Mouse (Mus musculus): ENCODE measurements at regions not wholly inside any gene's neighbourhood (a gene's known extent, or its start where the extent isn't known, plus 50 kb on each side); places are given as distances from the start of the nearest gene placed in this dataset.

DNA sequence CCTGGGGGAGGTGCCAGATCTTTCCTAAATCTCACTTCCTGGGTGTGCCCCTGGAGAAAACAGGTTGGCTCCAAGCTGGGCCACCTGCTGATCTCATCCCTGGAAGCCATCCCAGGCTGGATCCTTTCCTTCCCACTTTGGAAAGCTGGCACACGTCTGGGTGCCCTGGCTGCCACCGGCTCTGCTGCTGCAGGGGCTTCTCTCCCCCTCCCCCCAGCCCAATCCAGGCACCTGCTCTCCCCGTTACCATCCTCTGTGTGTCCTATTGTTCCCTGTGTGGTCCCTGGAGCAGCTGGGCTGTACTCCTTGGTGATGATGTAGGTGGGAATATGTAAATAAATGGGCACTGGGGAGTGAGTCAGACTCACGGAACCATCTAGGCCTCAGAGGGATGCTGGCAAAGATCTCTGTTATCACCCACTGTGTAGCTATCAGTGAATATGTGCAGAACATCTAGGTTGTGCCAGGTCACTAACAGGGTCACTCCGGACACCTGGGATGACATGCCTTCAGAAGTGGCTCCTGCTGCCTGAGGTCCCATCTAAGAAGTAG, 130.4 kb downstream of the Trim29 start:
- Histone ChIP-seq H3K27ac (no peak overlapping the region), H3K27me3 (ENCODE audit: insufficient read depth, poor library complexity, severe bottlenecking) (peaks cover 15% of the 10 kb centered on the region; the same call in 1 of the 2 replicates), H3K4me1 (no peaks in the 10 kb centered on the region), H3K9me3 (no peaks in the 10 kb centered on the region), H3K4me3 (no peak overlapping the region), H3K36me3 (no peaks in the 10 kb centered on the region)
- 59% methylated on average over 5 of the region's 5 CpGs for WGBS
- DNase-seq (ENCODE audit: low spot score) = no peak

DNA sequence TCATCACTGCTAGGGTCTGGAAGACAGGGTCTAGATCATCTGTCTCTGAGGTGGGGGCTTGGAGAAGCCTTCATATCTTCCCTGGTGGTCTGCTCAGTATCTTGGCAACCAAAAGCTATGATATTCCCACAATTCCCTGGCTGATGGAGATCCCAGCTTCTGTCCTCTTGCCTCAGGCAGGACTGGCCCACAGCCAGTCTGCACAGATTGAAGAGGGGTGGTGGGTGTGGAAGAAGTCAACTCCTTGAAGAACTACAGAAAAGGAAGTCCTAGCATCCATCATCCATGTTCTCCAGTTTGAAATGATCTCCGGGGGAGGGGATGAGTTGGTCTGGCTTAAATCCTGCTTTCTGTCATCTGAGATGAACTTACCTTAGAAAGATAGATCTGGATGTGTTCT, 134.8 kb downstream of the Trim29 start:
- WGBS = 78% methylated on average over 1 of the region's 1 CpGs
- no peaks in the 10 kb centered on the region for H3K4me1 ChIP-seq
- no peaks in the 10 kb centered on the region for H3K36me3 ChIP-seq
- DNase-seq (ENCODE audit: low spot score) = no peak
- no peaks in the 10 kb centered on the region for H3K9me3 ChIP-seq
- no peak overlapping the region for H3K27ac ChIP-seq
- H3K27me3 ChIP-seq (ENCODE audit: insufficient read depth, poor library complexity, severe bottlenecking) = peaks cover 10% of the 10 kb centered on the region; the same call in 1 of the 2 replicates
- H3K4me3 ChIP-seq = no peak overlapping the region

DNA sequence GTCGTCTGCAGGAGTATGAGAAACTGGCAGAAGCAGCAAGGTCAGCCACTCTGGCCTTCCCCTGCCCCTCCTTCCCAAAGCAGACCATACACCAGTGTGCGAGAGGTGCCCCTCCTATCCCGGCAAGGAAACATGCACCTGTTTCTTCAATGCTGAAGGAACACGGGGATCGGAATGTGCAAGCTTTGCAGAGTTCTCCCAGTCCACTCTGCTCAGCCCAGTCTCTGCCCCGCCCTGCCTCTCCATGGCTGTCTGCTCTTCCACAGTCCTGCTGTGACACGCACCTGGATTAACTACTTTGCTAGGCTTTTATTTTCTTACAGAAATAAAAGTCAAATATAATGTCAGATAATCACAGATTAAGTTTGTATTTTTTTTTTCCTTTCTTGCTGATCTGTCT, 136.7 kb downstream of the Trim29 start:
- DNase-seq (ENCODE audit: low spot score) = no peak
- Histone ChIP-seq H3K9me3 (no peaks in the 10 kb centered on the region), H3K27me3 (ENCODE audit: insufficient read depth, poor library complexity, severe bottlenecking) (peaks cover 22% of the 10 kb centered on the region), H3K4me3 (no peak overlapping the region), H3K4me1 (no peaks in the 10 kb centered on the region), H3K27ac (no peak overlapping the region), H3K36me3 (no peaks in the 10 kb centered on the region)
- WGBS = 67% methylated on average over 7 of the region's 7 CpGs

DNA sequence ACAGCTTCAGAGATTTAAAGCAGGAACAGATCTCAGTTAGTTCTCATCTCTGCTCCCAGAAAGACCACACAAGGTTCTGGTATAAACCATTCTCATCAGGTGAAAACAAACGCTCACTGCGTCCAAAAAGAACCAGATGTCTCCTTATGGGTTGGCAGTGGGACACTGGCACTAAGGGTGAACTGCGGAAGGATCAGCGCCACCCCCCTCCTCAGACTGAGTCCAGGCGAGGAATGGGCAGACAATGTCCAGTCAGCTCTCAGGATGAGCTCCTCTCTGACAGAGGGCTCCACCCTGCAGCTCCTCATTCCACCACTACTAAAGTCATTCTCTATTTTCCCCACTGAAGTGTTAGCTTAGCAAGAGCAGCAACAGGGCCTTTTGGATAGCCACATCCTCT, 138.3 kb downstream of the Trim29 start:
- Histone ChIP-seq H3K9me3 (no peaks in the 10 kb centered on the region), H3K36me3 (no peaks in the 10 kb centered on the region), H3K27ac (no peak overlapping the region), H3K27me3 (ENCODE audit: insufficient read depth, poor library complexity, severe bottlenecking) (peaks cover 34% of the 10 kb centered on the region), H3K4me3 (no peak overlapping the region), H3K4me1 (peaks cover 3% of the 10 kb centered on the region; the same call in 1 of the 2 replicates)
- 85% methylated on average over 5 of the region's 5 CpGs for WGBS
- no peak for DNase-seq (ENCODE audit: low spot score)

DNA sequence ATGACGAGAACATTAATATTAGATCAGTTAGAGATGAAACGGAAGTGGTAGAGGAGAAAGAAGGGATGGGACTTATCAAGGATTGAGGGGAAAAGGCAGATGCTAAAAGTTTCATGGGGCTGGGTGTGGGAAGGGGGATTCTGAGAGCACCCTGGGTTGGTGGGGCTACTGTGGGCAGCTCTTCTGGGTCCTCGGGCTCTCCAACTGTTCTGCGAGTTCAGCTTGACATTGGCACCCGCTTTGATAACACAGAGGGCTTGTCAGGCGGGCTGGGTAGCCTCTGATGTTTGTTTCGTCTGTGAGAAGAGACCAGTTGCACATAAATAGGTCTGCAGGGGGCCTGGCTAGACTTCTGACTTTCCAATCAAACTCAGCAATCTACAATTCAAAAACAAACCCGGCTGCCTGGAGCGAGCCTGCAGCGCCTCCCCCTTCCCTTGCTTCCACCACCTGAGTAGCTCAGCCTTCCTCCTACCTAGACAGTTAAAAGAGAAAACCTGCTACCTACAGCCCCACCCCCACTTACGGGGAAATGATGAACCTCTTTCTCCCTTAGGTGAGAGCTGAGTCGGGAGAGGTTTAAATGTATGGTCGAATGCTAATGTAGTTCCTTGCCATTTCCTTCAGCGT, 143.4 kb downstream of the Trim29 start:
- no peak for DNase-seq (ENCODE audit: low spot score)
- peaks cover 7% of the 10 kb centered on the region; the same call in 1 of the 2 replicates for H3K4me1 ChIP-seq
- no peaks in the 10 kb centered on the region for H3K9me3 ChIP-seq
- peaks cover 54% of the 10 kb centered on the region for H3K27me3 ChIP-seq (ENCODE audit: insufficient read depth, poor library complexity, severe bottlenecking)
- H3K4me3 ChIP-seq = peak overlapping the region; percentile 12; the same call in 1 of the 2 replicates
- no peaks in the 10 kb centered on the region for H3K36me3 ChIP-seq
- WGBS = 3% methylated on average over 14 of the region's 14 CpGs
- H3K27ac ChIP-seq = no peak overlapping the region

DNA sequence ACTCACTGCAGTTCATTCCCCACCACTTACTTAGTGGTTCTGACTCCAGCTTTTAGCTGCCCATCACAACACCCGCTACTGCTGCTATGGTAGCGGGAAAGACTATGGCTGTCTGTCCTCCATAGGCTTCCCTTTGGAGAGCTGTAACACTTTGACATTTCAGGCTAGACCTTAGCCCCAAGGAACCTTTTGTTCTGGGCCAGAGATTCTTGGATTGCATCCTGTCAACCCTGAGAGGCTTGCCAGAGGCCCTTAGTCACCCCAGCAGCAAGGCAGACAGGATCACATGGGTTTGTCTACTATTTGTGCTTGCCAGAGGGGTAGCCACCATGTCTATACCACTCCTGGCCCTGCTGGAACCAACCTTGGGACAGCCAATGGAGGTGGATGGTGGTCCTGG, 147.1 kb downstream of the Trim29 start:
- peaks cover 43% of the 10 kb centered on the region for H3K27me3 ChIP-seq (ENCODE audit: insufficient read depth, poor library complexity, severe bottlenecking)
- WGBS = 87% methylated on average over 2 of the region's 2 CpGs

DNA sequence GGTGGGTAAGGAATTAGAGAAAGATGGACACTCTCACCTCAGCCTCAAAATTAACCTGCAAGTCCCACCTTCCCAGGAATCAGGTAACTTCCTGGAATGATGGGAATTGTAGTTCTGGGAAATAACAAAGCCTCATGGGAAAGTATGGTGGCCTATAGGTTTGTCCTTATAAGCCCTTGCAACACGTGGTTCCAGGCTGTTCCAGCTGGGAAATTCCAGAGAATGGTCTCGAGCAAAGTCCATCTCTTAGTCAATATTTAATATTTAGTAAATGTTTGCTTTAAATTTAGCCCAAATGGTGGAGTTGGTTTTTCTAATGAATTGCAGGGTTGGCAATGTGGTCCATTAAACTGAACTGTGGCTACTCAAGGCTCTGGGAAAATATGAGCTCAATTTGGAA, 150.5 kb downstream of the Trim29 start:
- 59% methylated on average over 2 of the region's 2 CpGs for WGBS

More for the DNA sequence above, 147.1 kb downstream of the Trim29 start:
- no peak overlapping the region for H3K27ac ChIP-seq
- DNase-seq (ENCODE audit: low spot score) = no peak
- H3K4me1 ChIP-seq = peaks cover 7% of the 10 kb centered on the region; the same call in 1 of the 2 replicates
- H3K9me3 ChIP-seq = no peaks in the 10 kb centered on the region
- no peaks in the 10 kb centered on the region for H3K36me3 ChIP-seq
- H3K4me3 ChIP-seq = no peak overlapping the region

DNA sequence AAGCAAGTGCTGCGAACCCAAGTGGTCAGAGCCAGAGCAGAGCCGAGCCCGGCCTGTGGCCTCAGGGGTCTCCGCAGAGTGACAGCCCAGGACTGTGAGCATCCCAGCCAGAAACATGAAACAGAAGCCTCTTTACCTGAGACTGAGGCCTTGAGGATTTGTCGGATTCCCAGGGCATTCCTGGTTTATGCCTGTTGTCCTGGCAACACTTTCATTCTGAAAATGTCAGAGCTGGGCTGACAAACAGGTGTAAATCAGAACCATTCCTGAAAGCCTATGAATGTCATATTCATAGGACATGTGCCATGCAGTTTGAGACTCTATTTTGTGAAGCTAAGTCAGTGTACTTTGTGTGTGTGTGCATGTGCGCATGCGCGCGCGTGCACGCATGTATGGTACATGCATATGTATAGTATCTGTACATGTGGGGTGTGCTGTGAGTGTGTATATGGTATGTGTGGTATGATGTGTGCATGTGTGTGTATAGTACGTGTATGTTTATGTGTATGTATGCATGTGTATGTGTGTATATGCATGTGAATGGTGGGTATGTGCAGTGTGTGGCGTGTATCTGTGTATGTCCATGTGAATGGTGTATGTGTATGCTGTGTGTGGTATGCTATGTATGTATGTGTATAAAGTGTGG, 152.9 kb downstream of the Trim29 start:
- no peaks in the 10 kb centered on the region for H3K9me3 ChIP-seq
- DNase-seq (ENCODE audit: low spot score) = no peak
- peaks cover 40% of the 10 kb centered on the region for H3K27me3 ChIP-seq (ENCODE audit: insufficient read depth, poor library complexity, severe bottlenecking)
- no peak overlapping the region for H3K4me3 ChIP-seq
- peaks cover 3% of the 10 kb centered on the region; the same call in 1 of the 2 replicates for H3K4me1 ChIP-seq
- WGBS = 90% methylated on average over 13 of the region's 13 CpGs
- no peaks in the 10 kb centered on the region for H3K36me3 ChIP-seq
- no peak overlapping the region for H3K27ac ChIP-seq

More for the DNA sequence above, 150.5 kb downstream of the Trim29 start:
- Histone ChIP-seq H3K4me3 (no peak overlapping the region), H3K9me3 (no peaks in the 10 kb centered on the region), H3K4me1 (no peaks in the 10 kb centered on the region), H3K36me3 (no peaks in the 10 kb centered on the region), H3K27me3 (ENCODE audit: insufficient read depth, poor library complexity, severe bottlenecking) (peaks cover 33% of the 10 kb centered on the region), H3K27ac (no peak overlapping the region)
- no peak for DNase-seq (ENCODE audit: low spot score)

DNA sequence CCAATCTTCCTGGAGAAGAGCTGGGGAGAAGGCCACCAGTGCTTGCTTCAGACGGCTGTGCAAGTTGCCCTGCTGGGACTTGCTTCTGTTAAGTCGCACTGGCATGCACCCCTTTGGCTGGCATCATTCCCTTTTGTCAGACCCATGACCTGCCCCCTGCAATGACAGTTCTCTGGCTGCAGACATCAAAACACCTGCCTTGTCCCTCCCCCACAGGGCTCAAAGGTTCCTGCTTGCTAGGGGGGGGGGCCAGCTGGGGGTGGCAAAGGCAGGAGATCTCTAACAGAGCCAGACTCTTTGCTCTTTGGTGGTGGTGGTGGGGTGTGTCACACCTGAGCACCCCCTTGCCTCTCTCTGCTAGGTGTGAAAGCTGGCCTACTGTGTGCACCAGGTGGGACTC, 154.5 kb downstream of the Trim29 start:
- no peak for DNase-seq (ENCODE audit: low spot score)
- 40% methylated on average over 2 of the region's 2 CpGs for WGBS
- Histone ChIP-seq H3K36me3 (no peaks in the 10 kb centered on the region), H3K4me1 (peaks cover 4% of the 10 kb centered on the region; the same call in 1 of the 2 replicates), H3K27ac (no peak overlapping the region), H3K9me3 (no peaks in the 10 kb centered on the region), H3K27me3 (ENCODE audit: insufficient read depth, poor library complexity, severe bottlenecking) (peaks cover 40% of the 10 kb centered on the region), H3K4me3 (no peak overlapping the region)

DNA sequence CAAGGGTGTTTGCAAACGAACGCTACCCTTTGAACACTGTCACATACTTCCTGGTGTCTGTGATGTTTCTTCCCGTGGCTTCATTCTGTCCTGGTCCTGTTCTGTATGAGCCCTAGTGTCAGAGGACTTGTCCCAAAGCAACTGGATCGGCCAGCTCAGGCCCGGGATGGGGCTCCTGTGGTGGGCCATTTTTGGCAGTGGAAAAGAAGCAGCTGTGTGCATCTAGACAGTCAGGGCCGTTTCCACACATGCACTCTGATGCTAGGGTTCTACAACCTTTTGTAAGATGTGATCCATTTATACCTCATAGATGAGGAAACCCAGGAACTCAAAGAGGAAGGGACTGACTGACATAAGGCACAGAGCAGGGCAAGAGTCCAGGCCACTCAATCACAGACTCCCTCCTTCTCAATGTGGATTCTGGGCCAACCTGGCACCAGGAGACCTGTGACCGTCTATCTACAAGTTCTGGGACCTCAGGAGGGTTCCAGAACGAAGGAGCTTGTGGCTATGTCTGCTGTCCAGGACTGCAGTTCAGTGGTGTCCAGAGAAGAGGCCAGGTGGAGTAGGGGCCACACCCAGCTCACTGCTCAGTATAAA, 155.2 kb downstream of the Trim29 start:
- Histone ChIP-seq H3K36me3 (no peaks in the 10 kb centered on the region), H3K4me1 (peaks cover 4% of the 10 kb centered on the region; the same call in 1 of the 2 replicates), H3K27ac (no peak overlapping the region), H3K27me3 (ENCODE audit: insufficient read depth, poor library complexity, severe bottlenecking) (peaks cover 44% of the 10 kb centered on the region), H3K9me3 (no peaks in the 10 kb centered on the region), H3K4me3 (no peak overlapping the region)
- no peak for DNase-seq (ENCODE audit: low spot score)
- WGBS = 65% methylated on average over 8 of the region's 8 CpGs

DNA sequence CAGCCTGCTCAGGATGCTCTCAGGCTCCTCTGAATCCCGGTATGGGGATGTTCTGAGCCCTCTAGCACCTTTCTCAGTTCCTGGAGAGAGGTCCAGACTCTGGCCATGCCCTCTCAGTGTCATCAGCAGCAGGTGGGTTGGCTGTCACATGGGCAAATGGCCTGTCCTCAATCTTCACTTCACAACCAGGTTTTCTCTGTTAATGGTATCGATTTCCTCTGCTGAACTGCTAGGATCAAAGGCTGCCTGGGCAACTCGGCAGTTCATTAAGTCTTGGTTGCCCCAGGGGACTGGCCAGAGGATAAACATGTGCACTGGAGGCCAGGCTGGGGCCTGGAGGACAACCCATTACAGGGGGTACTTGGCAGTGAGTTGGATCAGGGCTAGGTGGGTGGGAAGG, 156.2 kb downstream of the Trim29 start:
- Histone ChIP-seq H3K4me1 (peaks cover 4% of the 10 kb centered on the region; the same call in 1 of the 2 replicates), H3K36me3 (no peaks in the 10 kb centered on the region), H3K27me3 (ENCODE audit: insufficient read depth, poor library complexity, severe bottlenecking) (peaks cover 44% of the 10 kb centered on the region), H3K27ac (no peak overlapping the region), H3K9me3 (no peaks in the 10 kb centered on the region), H3K4me3 (no peak overlapping the region)
- WGBS = 43% methylated on average over 3 of the region's 3 CpGs
- DNase-seq (ENCODE audit: low spot score) = no peak

DNA sequence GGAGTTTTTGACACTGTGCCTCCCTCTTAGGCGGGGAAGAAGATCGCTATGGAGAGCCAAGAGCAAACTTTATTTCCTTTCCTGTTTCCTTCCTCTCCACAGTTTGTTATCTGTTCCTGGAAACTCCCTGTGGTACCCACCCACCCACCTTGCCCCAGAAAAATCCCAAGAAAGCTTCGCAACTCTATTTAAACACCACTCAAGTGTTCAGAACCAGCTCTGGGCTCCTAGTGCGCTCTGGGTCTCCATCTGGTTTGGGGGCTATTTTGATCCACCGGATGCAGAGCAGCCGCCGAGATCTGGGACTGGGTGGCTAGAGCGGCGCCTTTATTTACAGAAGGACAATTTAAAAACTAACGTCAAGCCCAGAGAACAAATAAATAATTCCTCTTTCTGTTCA, 158.6 kb downstream of the Trim29 start:
- Histone ChIP-seq H3K27me3 (ENCODE audit: insufficient read depth, poor library complexity, severe bottlenecking) (peaks cover 43% of the 10 kb centered on the region), H3K4me3 (no peak overlapping the region), H3K27ac (no peak overlapping the region), H3K4me1 (peaks cover 4% of the 10 kb centered on the region; the same call in 1 of the 2 replicates), H3K9me3 (no peaks in the 10 kb centered on the region), H3K36me3 (no peaks in the 10 kb centered on the region)
- DNase-seq (ENCODE audit: low spot score) = no peak
- WGBS = 76% methylated on average over 10 of the region's 10 CpGs

DNA sequence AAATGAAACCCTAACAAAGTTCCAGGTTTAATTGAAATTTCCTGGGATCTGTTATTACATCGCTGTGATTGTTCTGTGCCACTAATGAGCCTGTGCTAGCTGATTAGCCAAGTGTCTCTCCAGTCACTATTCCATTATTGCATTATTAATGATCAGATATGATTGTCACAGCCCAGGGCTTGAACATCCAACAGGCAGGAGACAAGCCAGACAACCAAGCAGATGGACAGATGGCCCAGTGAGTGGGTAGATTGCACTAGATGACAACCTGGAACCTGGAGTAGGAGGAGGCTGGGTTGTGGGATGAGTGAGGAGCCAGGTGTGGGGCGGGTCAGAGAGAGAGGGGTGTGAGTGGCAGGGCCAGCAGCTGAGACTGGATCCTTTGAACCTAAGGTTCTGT, 161.6 kb downstream of the Trim29 start:
- Histone ChIP-seq H3K4me1 (peaks cover 4% of the 10 kb centered on the region; the same call in 1 of the 2 replicates), H3K36me3 (no peaks in the 10 kb centered on the region), H3K27me3 (ENCODE audit: insufficient read depth, poor library complexity, severe bottlenecking) (peaks cover 37% of the 10 kb centered on the region), H3K9me3 (no peaks in the 10 kb centered on the region), H3K4me3 (no peak overlapping the region), H3K27ac (no peak overlapping the region)
- no peak for DNase-seq (ENCODE audit: low spot score)
- WGBS = 69% methylated on average over 2 of the region's 2 CpGs

Measured in heart, embryonic 10.5 days (tissue).